Mouse (Mus musculus) liver, embryonic 11.5 days (tissue): ENCODE measurements around the gene Srgap2. TPM values are rescaled to one million over a fixed set of nuclear protein-coding genes. Genes with fewer than 3 reads are reported as not detected.

Source experiments
- ATAC-seq: fragments of 200-750 bp; cut with Nextera tagmentation; replicated peaks from 2 replicates; pipeline ENCODE4 v1.8.0; 2017; ENCODE audit warnings: moderate number of reproducible peaks, mild to moderate bottlenecking, moderate TSS enrichment, moderate library complexity; ENCODE audit not compliant: low FRiP score
- DNase-seq: peaks from one replicate; pipeline ENCODE4 v3.0.0-alpha.2; 2017; ENCODE audit warnings: low spot score
- H3K27ac ChIP-seq: fragments of 300-500 bp; sonication (generic); 2 replicates; pipeline ENCODE4 v1.5.1; 2014; ENCODE audit warnings: mild to moderate bottlenecking, low read depth, low read length, control low read depth
- H3K27me3 ChIP-seq: fragments of 300-500 bp; sonication (generic); replicated peaks from 2 replicates; pipeline ENCODE4 v1.6.1; 2014; ENCODE audit warnings: low read length, mixed read lengths; ENCODE audit not compliant: control insufficient read depth, insufficient read depth
- H3K36me3 ChIP-seq: fragments of 300-500 bp; sonication (generic); 2 replicates; pipeline ENCODE4 v1.6.1; 2014; ENCODE audit warnings: mild to moderate bottlenecking, low read length, moderate library complexity, mixed read lengths; ENCODE audit not compliant: control insufficient read depth, insufficient read depth
- H3K4me1 ChIP-seq: fragments of 300-500 bp; sonication (generic); replicated peaks from 2 replicates; pipeline ENCODE4 v1.6.1; 2014; ENCODE audit warnings: low read length, mixed read lengths; ENCODE audit not compliant: control insufficient read depth, insufficient read depth
- H3K4me2 ChIP-seq: fragments of 300-500 bp; sonication (generic); 2 replicates; pipeline ENCODE4 v1.6.1; 2014; ENCODE audit warnings: mild to moderate bottlenecking, control low read depth, moderate library complexity
- H3K4me3 ChIP-seq: fragments of 300-500 bp; sonication (generic); 2 replicates; pipeline ENCODE4 v1.5.1; 2014; ENCODE audit warnings: low read depth, low read length, control low read depth
- H3K9ac ChIP-seq: fragments of 300-500 bp; sonication (generic); 2 replicates; pipeline ENCODE4 v1.6.1; 2014; ENCODE audit warnings: low read depth, low read length, control low read depth
- H3K9me3 ChIP-seq: fragments of 300-500 bp; sonication (generic); 2 replicates; pipeline ENCODE4 v1.6.1; 2016; ENCODE audit warnings: low read length, inconsistent platforms, mixed read lengths; ENCODE audit not compliant: control insufficient read depth
- WGBS: fragments of 180-500 bp; shearing (Covaris S2); extraction: QIAGEN DNeasy Blood & Tissue Kit; methylation state at CpG from one replicate; pipeline ENCODE4 v1.1.7; 2014; 5-methylcytosine and 5-hydroxymethylcytosine counted together
- polyA plus RNA-seq: library from polyadenylated mRNA; unstranded; fragments of >200 nt; fragmentation: Nextera tagmentation; extraction: Ambion mirVana; gene quantifications from 2 replicates; pipeline ENCODE4 v1.2.1, GENCODE M21; 2014

The Srgap2 gene
- polyA plus RNA-seq, 1 experiment from 2014 or later = 16.1 TPM

- no peaks in the 10 kb centered on the region for H3K4me1 ChIP-seq
- no peaks in the 10 kb centered on the region for H3K9me3 ChIP-seq
- ATAC-seq (no peak), DNase-seq (no peak)
- H3K27ac ChIP-seq = no peak overlapping the region
- H3K4me2 ChIP-seq = no peak overlapping the region
- no peak overlapping the region for H3K9ac ChIP-seq
- whole genome bisulfite sequencing = 88% methylated on average over 4 of the region's 4 CpGs
- no peaks in the 10 kb centered on the region for H3K36me3 ChIP-seq
- no peaks in the 10 kb centered on the region for H3K27me3 ChIP-seq
- H3K4me3 ChIP-seq = no peak overlapping the region
Measured at GRCm38 (mm10) chr1:131465855-131466254, 61.3 kb downstream of the Srgap2 start.

GRCm38 (mm10) chr1:131463953-131464627 lies 63.1 kb downstream of the Srgap2 start:
- Histone ChIP-seq H3K4me1 (no peaks in the 10 kb centered on the region), H3K9me3 (no peaks in the 10 kb centered on the region), H3K9ac (no peak overlapping the region), H3K4me2 (no peak overlapping the region), H3K27ac (no peak overlapping the region), H3K4me3 (no peak overlapping the region), H3K36me3 (no peaks in the 10 kb centered on the region), H3K27me3 (no peaks in the 10 kb centered on the region)
- DNase-seq (no peak), ATAC-seq (no peak)
- WGBS = 77% methylated on average over 6 of the region's 6 CpGs

GRCm38 (mm10) chr1:131462541-131463067 lies 64.5 kb downstream of the Srgap2 start:
- no peak for DNase-seq
- no peaks in the 10 kb centered on the region for H3K27me3 ChIP-seq
- no peak overlapping the region for H3K4me3 ChIP-seq
- no peak overlapping the region for H3K9ac ChIP-seq
- 74% methylated on average over 1 of the region's 1 CpGs for WGBS
- no peak for ATAC-seq
- no peaks in the 10 kb centered on the region for H3K9me3 ChIP-seq
- H3K27ac ChIP-seq = no peak overlapping the region
- no peaks in the 10 kb centered on the region for H3K4me1 ChIP-seq
- no peak overlapping the region for H3K4me2 ChIP-seq
- no peaks in the 10 kb centered on the region for H3K36me3 ChIP-seq

- Histone ChIP-seq H3K27me3 (no peaks in the 10 kb centered on the region), H3K4me1 (no peaks in the 10 kb centered on the region), H3K9ac (no peak overlapping the region), H3K36me3 (no peaks in the 10 kb centered on the region), H3K4me3 (no peak overlapping the region), H3K9me3 (no peaks in the 10 kb centered on the region), H3K4me2 (no peak overlapping the region), H3K27ac (no peak overlapping the region)
- DNase-seq = no peak
- 83% methylated on average over 1 of the region's 1 CpGs for WGBS
- no peak for ATAC-seq
Measured at GRCm38 (mm10) chr1:131460914-131461530, 66.1 kb downstream of the Srgap2 start.

GRCm38 (mm10) chr1:131455355-131455890 lies 71.7 kb downstream of the Srgap2 start:
- Histone ChIP-seq H3K27me3 (no peaks in the 10 kb centered on the region), H3K4me3 (no peak overlapping the region), H3K27ac (no peak overlapping the region), H3K9ac (no peak overlapping the region), H3K36me3 (no peaks in the 10 kb centered on the region), H3K9me3 (no peaks in the 10 kb centered on the region), H3K4me2 (no peak overlapping the region), H3K4me1 (peaks cover 2% of the 10 kb centered on the region; the same call in 1 of the 2 replicates)
- DNase-seq (no peak), ATAC-seq (no peak)
- 76% methylated on average over 3 of the region's 3 CpGs for WGBS

- H3K4me1 ChIP-seq = peaks cover 2% of the 10 kb centered on the region; the same call in 1 of the 2 replicates
- ATAC-seq (no peak), DNase-seq (no peak)
- H3K27ac ChIP-seq = no peak overlapping the region
- H3K4me3 ChIP-seq = no peak overlapping the region
- no peaks in the 10 kb centered on the region for H3K9me3 ChIP-seq
- H3K27me3 ChIP-seq = no peaks in the 10 kb centered on the region
- H3K36me3 ChIP-seq = no peaks in the 10 kb centered on the region
- H3K9ac ChIP-seq = no peak overlapping the region
- WGBS = 69% methylated on average over 2 of the region's 2 CpGs
- no peak overlapping the region for H3K4me2 ChIP-seq
Measured at GRCm38 (mm10) chr1:131454386-131454785, 72.8 kb downstream of the Srgap2 start.

GRCm38 (mm10) chr1:131453335-131453734 lies 73.8 kb downstream of the Srgap2 start:
- Histone ChIP-seq H3K9me3 (no peaks in the 10 kb centered on the region), H3K4me3 (no peak overlapping the region), H3K36me3 (no peaks in the 10 kb centered on the region), H3K4me2 (no peak overlapping the region), H3K4me1 (peaks cover 5% of the 10 kb centered on the region; the same call in 1 of the 2 replicates), H3K9ac (no peak overlapping the region), H3K27me3 (no peaks in the 10 kb centered on the region), H3K27ac (no peak overlapping the region)
- ATAC-seq = no peak
- 71% methylated on average over 1 of the region's 1 CpGs for WGBS
- DNase-seq = no peak

- Histone ChIP-seq H3K4me3 (no peak overlapping the region), H3K36me3 (no peaks in the 10 kb centered on the region), H3K4me1 (peaks cover 17% of the 10 kb centered on the region), H3K27ac (no peak overlapping the region), H3K4me2 (no peak overlapping the region), H3K9ac (no peak overlapping the region), H3K9me3 (no peaks in the 10 kb centered on the region), H3K27me3 (no peaks in the 10 kb centered on the region)
- DNase-seq = no peak
- ATAC-seq = no peak
- 79% methylated on average over 5 of the region's 5 CpGs for WGBS
Measured at GRCm38 (mm10) chr1:131448373-131448772, 78.8 kb downstream of the Srgap2 start.
